Mouse (Mus musculus) E14TG2a.4 (cell line): Measurements from ENCODE around the gene Ak7.

Experiments
- CTCF ChIP-seq: conservative IDR thresholded peaks from 2 replicates; pipeline ENCODE4 v1.5.1; 2014; ENCODE audit warnings: low read length
- POU5F1 ChIP-seq: IDR thresholded peaks from 2 replicates; pipeline ENCODE4 v1.6.1; 2014; ENCODE audit warnings: low read length, borderline replicate concordance

DNA sequence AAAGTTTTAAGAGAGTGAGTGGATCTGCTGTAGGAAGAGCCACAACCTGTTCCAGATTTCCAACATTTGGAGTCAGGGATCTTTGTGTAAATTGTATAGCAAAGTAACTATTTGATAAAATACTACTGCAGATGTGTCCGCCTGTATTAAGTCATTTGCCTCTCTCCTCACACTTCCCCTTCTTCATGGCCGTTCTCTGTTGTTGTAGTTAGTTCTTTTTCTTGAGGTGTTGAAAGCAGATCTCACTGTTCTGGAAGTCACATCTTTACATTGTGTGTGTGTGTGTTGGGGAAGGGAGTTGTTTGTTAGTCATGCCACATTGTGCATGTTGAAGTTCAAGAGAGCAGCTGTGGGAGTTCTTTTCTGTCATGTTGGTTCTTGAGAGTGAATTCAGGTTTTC lies 89.1 kb downstream of the Ak7 start:
- no peak for TF ChIP-seq CTCF
- TF ChIP-seq POU5F1 = no peak
